Mouse (Mus musculus) heart, embryonic 11.5 days (tissue): ENCODE measurements around the gene Ccdc183. TPM values are rescaled to one million over a fixed set of nuclear protein-coding genes. Genes with fewer than 3 reads are reported as not detected.

Experiments
- ATAC-seq: fragments of 200-750 bp; cut with Nextera tagmentation; replicated peaks from 2 replicates; pipeline ENCODE4 v1.8.0; 2017; ENCODE audit warnings: moderate library complexity; ENCODE audit not compliant: insufficient number of reproducible peaks, low FRiP score, low TSS enrichment
- H3K27ac ChIP-seq: fragments of 300-500 bp; sonication (generic); 2 replicates; pipeline ENCODE4 v1.5.1; 2014; ENCODE audit warnings: mild to moderate bottlenecking, low read depth, low read length
- H3K27me3 ChIP-seq: fragments of 300-500 bp; sonication (generic); 2 replicates; pipeline ENCODE4 v1.6.1; 2014; ENCODE audit warnings: mild to moderate bottlenecking, low read length, mixed read lengths; ENCODE audit not compliant: control insufficient read depth, insufficient read depth
- H3K36me3 ChIP-seq: fragments of 300-500 bp; sonication (generic); 2 replicates; pipeline ENCODE4 v1.6.1; 2014; ENCODE audit warnings: mild to moderate bottlenecking, low read length, moderate library complexity, mixed read lengths; ENCODE audit not compliant: control insufficient read depth, insufficient read depth
- H3K4me1 ChIP-seq: fragments of 300-500 bp; sonication (generic); 2 replicates; pipeline ENCODE4 v1.6.1; 2014; ENCODE audit warnings: low read length; ENCODE audit not compliant: control insufficient read depth, insufficient read depth
- H3K4me2 ChIP-seq: fragments of 300-500 bp; sonication (generic); 2 replicates; pipeline ENCODE4 v1.6.1; 2014; ENCODE audit warnings: mild to moderate bottlenecking, moderate library complexity
- H3K4me3 ChIP-seq: fragments of 300-500 bp; sonication (generic); 2 replicates; pipeline ENCODE4 v1.5.1; 2014; ENCODE audit warnings: low read depth, low read length
- H3K9ac ChIP-seq: fragments of 300-500 bp; sonication (generic); 2 replicates; pipeline ENCODE4 v1.6.1; 2014; ENCODE audit warnings: mild to moderate bottlenecking, low read depth, low read length, moderate library complexity
- H3K9me3 ChIP-seq: fragments of 300-500 bp; sonication (generic); replicated peaks from 2 replicates; pipeline ENCODE4 v1.6.1; 2016; ENCODE audit warnings: low read length; ENCODE audit not compliant: control insufficient read depth
- WGBS: fragments of 180-500 bp; shearing (Covaris S2); extraction: QIAGEN DNeasy Blood & Tissue Kit; methylation state at CpG from one replicate; pipeline ENCODE4 v1.1.7; 2014; ENCODE audit not compliant: insufficient replicate concordance; 5-methylcytosine and 5-hydroxymethylcytosine counted together
- polyA plus RNA-seq: library from polyadenylated mRNA; unstranded; fragments of >200 nt; fragmentation: Nextera tagmentation; extraction: Ambion mirVana; gene quantifications from 2 replicates; pipeline ENCODE4 v1.2.1, GENCODE M21; 2014

Ccdc183 gene
- polyA plus RNA-seq, 1 experiment from 2014 or later, result 0.20 TPM

DNA sequence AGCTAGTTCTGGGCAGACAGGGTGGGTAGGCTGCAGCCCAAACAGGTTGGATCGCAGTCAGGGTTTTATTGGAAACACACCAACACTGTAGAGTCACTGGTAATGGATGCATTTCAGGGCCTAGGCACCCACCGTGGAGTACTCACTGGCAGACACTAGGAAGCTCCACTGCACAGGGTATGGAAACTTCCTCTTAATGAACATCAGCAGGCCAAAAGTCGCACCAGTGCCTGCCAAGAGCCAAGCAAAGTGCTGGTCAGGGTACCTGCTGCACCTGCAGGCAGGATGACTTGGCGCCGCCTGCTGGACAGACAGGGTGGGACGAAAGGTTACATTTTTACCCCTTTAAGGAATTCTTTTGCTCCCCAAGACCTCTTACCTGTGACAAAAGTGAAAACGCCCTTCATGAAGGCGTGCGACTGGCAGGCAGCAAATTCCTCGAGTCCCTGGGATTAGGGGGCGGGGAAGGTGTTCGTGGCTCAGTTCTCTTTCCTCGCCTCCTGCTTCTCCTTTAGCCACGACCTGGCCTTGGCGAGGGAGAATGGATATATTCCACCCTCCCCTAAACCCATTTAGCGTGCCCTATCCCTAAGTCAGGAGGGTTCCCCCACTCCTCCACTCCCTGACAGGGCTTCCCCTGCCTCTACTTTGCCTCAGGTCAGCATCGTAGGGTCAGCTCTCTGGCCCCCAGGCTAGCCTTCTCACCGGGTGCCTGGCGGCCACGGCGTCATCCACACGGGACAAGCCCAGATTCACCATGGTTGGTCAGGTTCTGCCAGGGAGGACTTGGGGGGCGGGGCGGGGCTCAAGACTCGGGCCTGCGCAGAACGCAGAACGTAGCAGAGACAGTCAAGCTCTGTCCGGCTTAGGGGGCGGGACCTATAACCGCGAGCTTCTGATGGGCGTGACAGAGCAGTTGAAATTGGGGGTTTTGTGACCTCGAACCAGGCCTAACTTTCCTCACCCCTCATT is 4.0 kb upstream of the Ccdc183 start, which contains the start of gene Tmem141:
Gene Tmem141 (minus strand): TSS at position 777 of the 972 bp plus-strand sequence.
- Histone ChIP-seq H3K27me3 (peaks cover 28% of the 10 kb centered on the region), H3K27ac (no peak within 1 kb of the TSS)
- 7% methylated on average over 34 of the region's 34 CpGs for WGBS

DNA sequence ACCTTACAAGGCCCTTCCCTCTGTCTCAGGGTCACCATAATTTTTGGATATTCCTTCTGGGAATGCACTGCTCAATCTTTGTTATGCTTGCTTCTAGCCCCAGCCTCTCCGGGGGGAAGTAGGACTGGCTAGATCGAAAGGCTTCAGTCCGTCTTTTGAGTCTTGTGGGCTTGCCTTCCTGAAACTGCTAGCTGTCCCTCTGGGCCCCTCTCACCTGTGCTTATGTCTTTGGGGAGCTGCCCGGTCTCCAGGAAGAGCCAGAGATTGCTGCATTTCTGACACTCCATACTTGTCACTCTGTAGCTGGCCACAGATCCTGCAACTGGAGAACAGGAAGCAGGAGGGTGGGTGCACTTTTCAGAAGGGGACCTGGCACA is 3.4 kb upstream of the Ccdc183 start:
- H3K9ac ChIP-seq, result no peak overlapping the region
- no peak overlapping the region for H3K4me3 ChIP-seq
- H3K9me3 ChIP-seq, result no peaks in the 10 kb centered on the region
- no peak for ATAC-seq
- H3K36me3 ChIP-seq, result no peaks in the 10 kb centered on the region
- H3K27me3 ChIP-seq, result peaks cover 34% of the 10 kb centered on the region
- H3K4me1 ChIP-seq, result peaks cover 7% of the 10 kb centered on the region
- H3K27ac ChIP-seq, result no peak overlapping the region
- WGBS, result 86% methylated on average over 4 of the region's 4 CpGs
- H3K4me2 ChIP-seq, result no peak overlapping the region

More for the DNA sequence above, 4.0 kb upstream of the Ccdc183 start, which contains the start of gene Tmem141:
- H3K9ac ChIP-seq, result peak within 1 kb of the TSS; percentile 76
- peak within 1 kb of the TSS; percentile 50 for H3K4me3 ChIP-seq
- peak; percentile 84 for ATAC-seq
- H3K4me1 ChIP-seq, result peaks cover 3% of the 10 kb centered on the region
- H3K4me2 ChIP-seq, result peak within 1 kb of the TSS; percentile 88
- no peaks in the 10 kb centered on the region for H3K9me3 ChIP-seq
- H3K36me3 ChIP-seq, result no peaks in the 10 kb centered on the region

GRCm38 (mm10) chr2:25620386-25620785 is 2.9 kb upstream of the Ccdc183 start:
- H3K36me3 ChIP-seq, result no peaks in the 10 kb centered on the region
- no peak overlapping the region for H3K27ac ChIP-seq
- WGBS, result 81% methylated on average over 6 of the region's 6 CpGs
- no peaks in the 10 kb centered on the region for H3K9me3 ChIP-seq
- no peak overlapping the region for H3K4me3 ChIP-seq
- H3K4me2 ChIP-seq, result no peak overlapping the region
- H3K27me3 ChIP-seq, result peaks cover 39% of the 10 kb centered on the region
- H3K9ac ChIP-seq, result no peak overlapping the region
- H3K4me1 ChIP-seq, result peaks cover 7% of the 10 kb centered on the region
- no peak for ATAC-seq

DNA sequence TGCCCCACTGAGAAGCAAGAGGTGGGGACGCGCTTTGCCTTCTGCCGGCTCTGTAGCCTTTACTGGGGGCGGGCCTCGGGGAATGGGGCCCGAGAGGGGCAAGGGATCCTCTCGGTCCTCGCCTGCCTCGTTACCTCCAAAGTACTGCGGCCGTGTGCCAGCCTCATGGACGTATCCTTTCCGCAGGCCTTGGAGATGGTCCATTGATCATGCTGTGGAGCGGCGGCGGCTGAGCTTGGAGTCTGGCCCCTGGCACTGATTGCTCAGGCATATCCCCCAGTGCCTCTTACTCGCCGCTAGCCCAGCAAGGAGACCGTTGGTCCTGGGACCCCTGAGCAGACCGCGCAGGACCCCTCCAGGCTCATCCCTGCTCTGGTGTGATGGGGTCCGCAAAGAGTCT is 1.1 kb downstream of the Ccdc183 start:
- Histone ChIP-seq H3K27ac (no peak overlapping the region), H3K4me2 (peak overlapping the region; percentile 6; the same call in 1 of the 2 replicates), H3K27me3 (peaks cover 66% of the 10 kb centered on the region), H3K4me3 (0 out of 2 replicates have a peak overlapping the region, but pooled peaks have one; percentile 17), H3K9ac (no peak overlapping the region), H3K9me3 (no peaks in the 10 kb centered on the region), H3K4me1 (peaks cover 6% of the 10 kb centered on the region), H3K36me3 (no peaks in the 10 kb centered on the region)
- no peak for ATAC-seq
- WGBS, result 15% methylated on average over 22 of the region's 22 CpGs

DNA sequence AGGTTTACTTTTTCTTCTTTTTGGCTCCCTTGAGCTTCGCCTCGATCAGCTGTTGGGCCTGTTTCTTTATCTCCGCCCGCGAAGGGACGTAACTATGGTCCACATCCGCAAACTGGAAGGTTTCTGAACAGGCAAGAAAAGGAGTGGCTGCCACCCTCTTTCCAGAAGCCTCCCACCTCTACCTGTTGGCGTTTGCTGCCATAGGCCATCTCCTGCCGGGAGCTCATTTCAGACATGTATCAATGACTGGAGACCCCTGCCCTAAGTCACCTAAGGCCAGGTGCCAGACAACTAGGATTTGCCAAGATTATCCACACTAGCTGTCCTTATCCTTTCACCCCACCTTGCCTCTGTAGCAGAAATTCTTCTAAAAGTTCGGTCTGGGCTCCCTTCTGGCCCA is 8.8 kb downstream of the Ccdc183 start:
- Histone ChIP-seq H3K27me3 (peaks cover 19% of the 10 kb centered on the region), H3K9me3 (no peaks in the 10 kb centered on the region), H3K4me1 (peaks cover 10% of the 10 kb centered on the region; the same call in 1 of the 2 replicates), H3K36me3 (no peaks in the 10 kb centered on the region), H3K27ac (no peak overlapping the region), H3K4me3 (peak overlapping the region; percentile 99), H3K9ac (peak overlapping the region; percentile 98), H3K4me2 (peak overlapping the region; percentile 73)
- no peak for ATAC-seq
- 70% methylated on average over 10 of the region's 10 CpGs for WGBS

- H3K4me2 ChIP-seq, result peak within 1 kb of the TSS; percentile 73
- peak within 1 kb of the TSS; percentile 94 for H3K27ac ChIP-seq
- no peaks in the 10 kb centered on the region for H3K36me3 ChIP-seq
- WGBS, result under 1% methylated on average over 80 of the region's 80 CpGs
- H3K27me3 ChIP-seq, result peaks cover 12% of the 10 kb centered on the region
- peak within 1 kb of the TSS; percentile 98 for H3K9ac ChIP-seq
- peaks cover 10% of the 10 kb centered on the region; the same call in 1 of the 2 replicates for H3K4me1 ChIP-seq
- H3K4me3 ChIP-seq, result peak within 1 kb of the TSS; percentile 99
- H3K9me3 ChIP-seq, result no peaks in the 10 kb centered on the region
- peak; percentile 74 for ATAC-seq
Measured at GRCm38 (mm10) chr2:25607761-25608622, 9.5 kb downstream of the Ccdc183 start, which contains the start of gene Rabl6. Gene Rabl6, minus strand, starts transcription at chr2:25608521.

DNA sequence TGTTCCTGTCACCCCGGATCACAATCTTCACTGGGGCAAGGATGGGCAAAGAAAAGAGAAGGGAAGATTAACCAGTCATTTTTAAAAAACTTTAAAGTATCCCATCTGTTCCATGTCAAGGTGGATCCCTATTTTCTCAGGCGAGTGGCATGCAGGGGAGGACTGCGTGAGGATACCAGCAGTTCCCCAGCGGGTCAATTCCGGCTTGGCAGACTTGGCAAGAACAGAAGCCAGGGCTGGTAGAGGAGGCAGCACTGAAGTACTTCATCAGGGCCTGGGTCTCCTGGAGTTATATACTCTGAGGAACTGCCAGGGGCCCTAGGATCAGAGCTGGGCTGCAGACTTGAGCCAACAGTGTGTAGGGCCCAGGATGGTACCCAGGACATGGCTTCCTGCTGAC is 15.0 kb downstream of the Ccdc183 start:
- no peak overlapping the region for H3K27ac ChIP-seq
- WGBS, result 90% methylated on average over 5 of the region's 5 CpGs
- H3K27me3 ChIP-seq, result no peaks in the 10 kb centered on the region
- no peak overlapping the region for H3K4me2 ChIP-seq
- H3K36me3 ChIP-seq, result peaks cover 27% of the 10 kb centered on the region
- ATAC-seq, result no peak
- H3K4me1 ChIP-seq, result peaks cover 13% of the 10 kb centered on the region; the same call in 1 of the 2 replicates
- H3K9ac ChIP-seq, result no peak overlapping the region
- H3K9me3 ChIP-seq, result no peaks in the 10 kb centered on the region
- H3K4me3 ChIP-seq, result no peak overlapping the region

DNA sequence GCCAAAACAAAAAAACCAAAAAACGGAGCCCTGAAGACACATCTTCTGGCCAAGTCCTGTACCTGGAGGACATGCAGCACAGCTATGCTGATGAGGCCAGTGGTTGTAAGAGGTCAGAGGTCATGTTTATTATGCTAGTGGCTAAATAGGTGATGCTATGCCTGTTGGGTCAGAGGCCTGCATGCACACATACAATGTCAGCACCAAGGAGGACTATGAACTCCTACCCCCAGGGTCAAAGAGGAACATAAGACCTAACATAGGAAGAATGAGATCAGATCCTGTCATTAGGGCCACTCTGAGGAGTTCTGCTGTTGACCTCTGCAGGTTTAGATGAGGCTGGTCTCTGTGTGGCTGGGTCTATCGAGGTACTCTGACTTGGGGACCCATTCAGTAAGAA is 17.4 kb downstream of the Ccdc183 start:
- no peak overlapping the region for H3K4me2 ChIP-seq
- peaks cover 47% of the 10 kb centered on the region for H3K36me3 ChIP-seq
- no peaks in the 10 kb centered on the region for H3K9me3 ChIP-seq
- ATAC-seq, result no peak
- WGBS, result 76% methylated on average over 2 of the region's 2 CpGs
- H3K27ac ChIP-seq, result no peak overlapping the region
- H3K9ac ChIP-seq, result no peak overlapping the region
- 0 out of 2 replicates have a peak, but pooled peaks cover 4% of the 10 kb centered on the region for H3K4me1 ChIP-seq
- no peak overlapping the region for H3K4me3 ChIP-seq
- H3K27me3 ChIP-seq, result no peaks in the 10 kb centered on the region
